Mouse (Mus musculus): Measurements from ENCODE around the gene Acsbg2.

Gene Acsbg2

DNA sequence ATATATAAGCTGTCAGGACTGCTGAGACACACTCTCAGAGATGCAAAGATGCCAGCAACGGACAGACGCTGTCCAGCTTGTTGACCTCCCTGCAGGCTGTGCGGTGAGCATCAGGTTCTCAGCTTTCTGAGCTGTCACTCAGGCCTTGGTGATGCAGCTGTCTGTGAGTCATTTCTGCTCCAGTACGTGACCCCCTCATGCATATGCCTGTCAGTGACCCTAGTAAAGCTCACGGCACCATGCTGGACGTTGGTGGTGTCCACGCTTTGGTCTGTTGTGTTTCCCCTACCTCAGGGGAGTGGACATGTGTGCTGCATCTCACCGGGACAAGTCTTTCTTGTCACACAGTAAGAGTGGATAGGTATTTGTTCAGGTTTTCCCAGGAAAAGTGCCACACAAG lies 2.5 kb downstream of the Acsbg2 start:
- no peak for DNase-seq (ENCODE audit: low spot score)

- no peak for DNase-seq (ENCODE audit: low spot score)
Measured at GRCm38 (mm10) chr17:56870287-56870953, 3.8 kb downstream of the Acsbg2 start.

DNA sequence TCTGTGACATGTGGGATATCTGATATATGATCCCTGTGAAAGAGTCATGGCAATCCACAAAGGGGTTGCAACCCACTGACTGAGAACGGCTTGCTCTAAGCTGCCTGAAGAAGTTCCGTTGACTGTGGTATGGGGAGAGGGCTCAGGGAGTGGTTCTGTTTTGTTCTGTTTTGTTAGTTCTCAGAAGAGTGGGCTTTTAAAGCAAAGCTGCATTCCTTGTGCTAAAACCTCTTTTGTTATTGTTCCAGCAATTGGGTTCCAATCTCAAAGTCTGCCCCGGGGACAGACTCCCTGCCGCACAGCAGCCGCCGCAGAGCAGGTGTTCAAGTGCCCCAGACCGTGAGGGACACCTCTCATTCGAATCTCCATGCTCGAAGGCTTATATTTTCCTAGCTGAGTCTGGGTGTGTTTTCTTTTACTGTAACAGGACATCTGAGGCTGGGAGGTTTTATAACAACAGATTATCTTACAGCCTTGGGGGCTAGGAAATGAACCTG lies 4.7 kb downstream of the Acsbg2 start:
- DNase-seq (ENCODE audit: low spot score): no peak

GRCm38 (mm10) chr17:56866071-56866470 lies 8.2 kb downstream of the Acsbg2 start:
- DNase-seq (ENCODE audit: low spot score): no peak

GRCm38 (mm10) chr17:56861197-56861596 lies 13.1 kb downstream of the Acsbg2 start:
- DNase-seq (ENCODE audit: low spot score): peak; percentile 24

DNA sequence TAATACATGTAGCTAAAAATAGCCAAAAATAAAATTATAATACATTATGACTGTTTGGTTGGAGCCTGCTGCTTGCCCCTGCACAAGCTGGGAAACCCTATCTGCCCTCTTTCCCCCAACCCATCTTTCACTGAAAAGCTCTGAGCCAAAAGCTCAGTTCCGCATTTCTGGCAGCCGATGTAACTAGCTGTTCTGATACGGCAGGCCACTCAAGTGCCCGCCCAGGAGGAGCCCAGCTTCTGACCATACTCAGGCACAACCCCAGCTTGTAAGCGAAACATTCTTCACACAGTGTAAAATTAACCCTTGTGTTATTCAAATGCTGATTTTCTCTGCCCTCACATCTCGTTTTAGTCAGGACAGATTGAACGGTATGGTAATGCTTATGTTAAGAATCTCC lies 15.3 kb downstream of the Acsbg2 start:
- no peak for DNase-seq (ENCODE audit: low spot score)

DNA sequence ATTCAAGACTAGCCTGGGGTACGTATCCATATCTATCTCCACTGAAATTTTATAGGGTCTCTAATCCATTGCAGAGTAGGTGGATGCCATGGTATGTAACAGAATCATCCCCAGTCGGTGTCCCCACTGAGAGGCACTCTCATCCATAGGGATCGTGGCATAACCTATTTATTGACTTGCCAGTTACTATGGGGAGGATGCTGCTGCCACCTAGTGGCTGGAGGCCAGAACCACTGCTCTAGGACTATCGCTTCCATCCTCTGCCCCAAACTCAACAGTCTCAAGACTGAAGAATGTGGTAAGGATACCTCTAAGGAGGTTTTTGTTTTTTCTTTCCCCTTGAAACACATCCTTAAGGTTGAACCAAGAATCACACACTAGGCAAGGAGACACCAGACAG lies 16.0 kb downstream of the Acsbg2 start:
- DNase-seq (ENCODE audit: low spot score): peak; percentile 78

GRCm38 (mm10) chr17:56855421-56855820 lies 18.8 kb downstream of the Acsbg2 start:
- no peak for DNase-seq (ENCODE audit: low spot score)

DNA sequence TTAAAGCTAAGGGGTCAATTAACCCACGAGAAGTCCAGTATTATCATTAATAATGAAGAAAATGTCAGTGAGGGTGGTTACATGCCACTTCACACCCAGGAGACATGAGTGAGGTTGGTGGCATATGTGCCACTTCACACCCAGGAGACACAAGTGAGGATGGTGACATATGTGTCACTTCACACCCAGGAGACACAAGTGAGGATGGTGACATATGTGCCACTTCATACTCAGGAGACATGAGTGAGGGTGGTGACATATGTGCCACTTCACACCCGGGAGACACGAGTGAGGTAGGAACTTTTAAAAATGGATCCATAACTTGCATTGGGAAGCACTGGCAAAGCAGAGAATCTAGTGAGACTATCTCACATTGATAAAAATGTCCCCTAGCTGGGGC lies 23.1 kb downstream of the Acsbg2 start:
- no peak for DNase-seq (ENCODE audit: low spot score)

- DNase-seq (ENCODE audit: low spot score): no peak
Measured at GRCm38 (mm10) chr17:56849710-56850109, 24.5 kb downstream of the Acsbg2 start.

GRCm38 (mm10) chr17:56848785-56849184 lies 25.5 kb downstream of the Acsbg2 start:
- DNase-seq (ENCODE audit: low spot score): no peak

DNA sequence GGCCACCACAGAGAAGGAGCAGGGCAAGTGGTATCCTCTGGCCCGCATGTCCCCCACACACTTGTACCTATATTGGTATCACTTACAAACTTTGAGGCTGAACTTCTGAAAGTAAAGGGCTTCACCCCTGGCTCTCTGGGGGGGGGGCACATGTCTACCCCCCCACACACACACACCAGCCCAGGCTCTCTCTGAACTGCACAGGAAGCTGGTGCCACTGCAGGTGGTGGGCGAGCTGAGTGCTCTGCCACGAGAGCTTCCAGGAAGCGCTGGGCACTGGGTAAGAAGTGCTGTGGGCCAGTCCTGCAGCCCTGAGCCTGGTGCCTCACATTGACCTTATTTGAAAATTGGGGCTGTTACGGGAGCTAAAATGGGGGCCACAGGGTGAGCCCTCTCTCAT lies 30.6 kb downstream of the Acsbg2 start:
- DNase-seq (ENCODE audit: low spot score): no peak

DNA sequence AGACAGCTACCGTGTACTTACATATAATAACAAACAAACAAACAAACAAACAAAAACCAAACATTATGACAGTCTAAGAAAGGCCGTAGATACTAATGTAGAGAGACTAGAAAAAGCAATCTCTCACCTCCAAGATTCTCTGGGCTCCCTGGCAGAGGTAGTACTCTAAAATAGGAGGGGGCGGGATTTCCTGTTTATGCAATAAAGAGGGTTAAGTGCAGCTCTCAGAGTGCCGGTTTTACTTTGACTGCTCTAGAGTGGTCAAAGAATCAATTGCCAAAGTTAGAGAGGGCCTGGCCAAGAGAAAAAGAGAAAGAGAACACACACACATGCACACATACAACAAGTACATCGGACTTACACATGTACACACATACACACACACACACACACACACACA lies 32.1 kb downstream of the Acsbg2 start:
- no peak for DNase-seq (ENCODE audit: low spot score)

GRCm38 (mm10) chr17:56840524-56840923 lies 33.7 kb downstream of the Acsbg2 start:
- no peak for DNase-seq (ENCODE audit: low spot score)

DNA sequence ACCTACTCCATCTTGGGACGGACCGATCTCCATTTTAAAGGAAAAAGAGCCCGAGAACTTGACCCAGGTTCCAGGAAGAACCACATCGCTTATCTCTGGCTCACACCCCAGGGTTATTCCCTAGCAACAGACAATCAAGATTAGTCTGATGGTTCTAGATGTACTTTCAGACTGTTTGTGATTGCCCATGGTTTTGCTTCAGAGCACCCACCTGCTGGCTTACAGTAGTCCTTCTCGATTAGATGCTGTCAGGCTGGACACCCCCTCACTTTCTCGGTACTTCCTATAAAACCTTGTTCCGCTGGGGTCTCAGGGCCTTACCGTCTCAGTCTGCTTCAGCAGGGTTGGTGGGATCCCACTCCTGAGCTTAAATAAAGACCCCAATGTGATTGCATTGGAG lies 37.9 kb downstream of the Acsbg2 start:
- DNase-seq (ENCODE audit: low spot score): peak; percentile 47

GRCm38 (mm10) chr17:56833381-56833780 lies 40.9 kb downstream of the Acsbg2 start:
- DNase-seq (ENCODE audit: low spot score): no peak

- DNase-seq (ENCODE audit: low spot score): no peak
Measured at GRCm38 (mm10) chr17:56832918-56833317, 41.3 kb downstream of the Acsbg2 start.

GRCm38 (mm10) chr17:56831111-56831816 lies 43.0 kb downstream of the Acsbg2 start:
- DNase-seq (ENCODE audit: low spot score): peak; percentile 98

DNA sequence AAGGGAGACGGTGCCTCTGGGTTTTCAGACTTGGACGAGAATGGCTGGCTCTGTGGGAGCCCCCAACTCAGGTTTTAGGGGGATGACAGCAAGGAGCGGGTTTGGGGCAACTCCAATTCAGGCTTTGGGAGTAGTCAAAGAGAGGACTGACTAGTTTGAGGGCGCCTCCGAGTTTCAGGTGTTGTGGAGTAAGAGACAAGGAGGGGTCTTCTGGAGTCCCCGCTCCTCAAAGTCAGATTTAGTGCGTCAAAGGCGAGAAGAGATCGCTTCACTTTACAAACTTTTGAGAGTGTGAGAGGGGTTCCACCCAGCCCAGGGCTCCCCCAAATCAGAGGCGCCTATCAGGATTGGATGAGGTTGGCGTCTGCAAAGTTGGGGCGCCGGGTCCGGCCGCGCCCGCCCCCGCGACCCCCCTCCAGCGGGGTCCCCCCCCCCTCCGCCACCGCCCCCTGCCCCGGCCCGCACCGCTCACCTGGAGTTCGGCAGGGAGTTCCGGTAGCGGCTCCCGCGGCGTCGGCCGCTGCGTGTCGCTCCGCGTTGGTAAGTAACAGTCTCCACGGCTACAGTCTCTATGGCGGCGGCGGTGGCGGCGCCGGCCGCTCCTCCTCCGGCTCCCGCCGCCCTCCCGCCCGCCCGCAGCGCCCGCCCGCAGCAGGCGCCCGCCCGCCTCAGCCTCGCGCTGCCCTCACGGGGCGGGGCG lies 43.7 kb downstream of the Acsbg2 start, which contains the start of gene Rfx2:
Gene Rfx2, minus strand, starts transcription at position 603 of the 700 bp plus-strand sequence.
- DNase-seq (ENCODE audit: low spot score): peak; percentile 33

DNA sequence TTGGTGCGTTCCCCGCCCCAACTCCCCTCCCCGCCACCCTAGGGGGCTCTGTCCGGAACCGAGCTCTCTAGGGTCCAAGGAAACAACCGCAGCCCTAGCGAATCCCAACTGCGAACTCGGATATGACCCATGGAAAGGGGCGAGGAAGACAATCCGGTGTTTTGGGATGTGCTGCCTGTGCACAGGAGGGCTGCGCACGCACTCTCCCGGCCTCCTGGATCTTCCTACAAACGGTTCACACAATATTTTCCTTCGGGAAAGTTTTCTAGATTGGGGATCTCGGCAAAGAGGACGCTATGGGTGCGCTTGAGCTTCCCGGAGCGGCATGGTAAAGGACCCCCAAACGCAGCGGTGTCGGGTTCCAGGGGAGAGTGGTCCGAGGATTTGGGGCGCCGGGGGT lies 44.5 kb downstream of the Acsbg2 start:
- DNase-seq (ENCODE audit: low spot score): peak; percentile 37

DNA sequence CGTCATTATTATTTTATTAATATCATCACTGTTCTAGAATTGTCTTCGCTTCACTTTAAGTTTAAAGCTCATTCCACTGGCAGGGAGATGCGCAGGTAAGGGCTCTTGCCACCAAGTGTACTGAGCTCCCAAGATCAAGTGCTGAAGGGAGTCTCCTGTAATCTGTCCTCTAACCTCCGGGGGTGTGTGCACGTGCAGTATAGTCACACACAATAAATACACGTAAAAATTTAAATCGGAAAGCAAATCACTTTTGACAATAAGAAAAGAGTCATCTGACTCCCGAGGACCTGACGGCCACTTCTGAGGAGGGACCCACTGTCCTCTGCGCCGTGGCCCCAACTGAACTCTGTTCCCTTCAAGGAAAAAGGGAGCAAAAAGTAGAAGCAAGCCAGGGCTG lies 45.1 kb downstream of the Acsbg2 start:
- DNase-seq (ENCODE audit: low spot score): peak; percentile 50

DNA sequence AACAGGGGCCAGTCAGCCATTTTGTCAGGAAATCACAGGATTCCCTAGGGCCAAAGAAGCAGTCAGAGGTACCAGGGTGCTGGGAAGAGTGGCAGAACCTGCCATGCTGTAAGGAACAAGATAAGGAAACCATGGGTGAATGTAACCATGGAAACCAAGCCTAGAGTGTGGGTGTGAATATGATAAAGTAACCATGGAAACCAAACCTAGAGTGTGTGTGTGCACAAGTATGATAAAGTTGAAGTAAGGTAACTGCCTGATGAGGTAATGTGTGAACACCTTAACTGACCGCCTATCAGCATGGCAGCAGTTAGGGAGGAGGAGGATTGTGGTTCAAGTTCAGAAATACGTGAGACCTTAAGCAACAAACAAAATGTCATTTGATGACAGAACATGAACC lies 47.5 kb downstream of the Acsbg2 start:
- peak; percentile 97 for DNase-seq (ENCODE audit: low spot score)

- DNase-seq (ENCODE audit: low spot score): no peak
Measured at GRCm38 (mm10) chr17:56823352-56823751, 50.9 kb downstream of the Acsbg2 start.
